Mouse (Mus musculus) kidney, embryonic 15.5 days (tissue): ENCODE measurements around the gene Aak1. TPM values are rescaled to one million over a fixed set of nuclear protein-coding genes. Genes with fewer than 3 reads are reported as not detected.

Experiments
- ATAC-seq: fragments of 200-750 bp; cut with Nextera tagmentation; replicated peaks from 2 replicates; pipeline ENCODE4 v1.8.0; 2017; ENCODE audit warnings: moderate TSS enrichment; ENCODE audit not compliant: low FRiP score
- H3K27ac ChIP-seq: fragments of 300-500 bp; sonication (generic); 2 replicates; pipeline ENCODE4 v1.5.1; 2015; ENCODE audit warnings: mild to moderate bottlenecking, inconsistent platforms
- H3K27me3 ChIP-seq: fragments of 300-500 bp; sonication (generic); 2 replicates; pipeline ENCODE4 v1.6.1; 2015; ENCODE audit warnings: inconsistent platforms
- H3K36me3 ChIP-seq: fragments of 300-500 bp; sonication (generic); 2 replicates; pipeline ENCODE4 v1.6.1; 2015; ENCODE audit warnings: inconsistent platforms
- H3K4me1 ChIP-seq: fragments of 300-500 bp; sonication (generic); 2 replicates; pipeline ENCODE4 v1.6.1; 2015; ENCODE audit warnings: inconsistent platforms
- H3K4me2 ChIP-seq: fragments of 300-500 bp; sonication (generic); 2 replicates; pipeline ENCODE4 v1.6.1; 2015; ENCODE audit warnings: moderate library complexity, mild to moderate bottlenecking, inconsistent platforms
- H3K4me3 ChIP-seq: fragments of 300-500 bp; sonication (generic); replicated peaks from 2 replicates; pipeline ENCODE4 v1.5.1; 2015; ENCODE audit warnings: mild to moderate bottlenecking, inconsistent platforms
- H3K9ac ChIP-seq: fragments of 300-500 bp; sonication (generic); 2 replicates; pipeline ENCODE4 v1.6.1; 2015; ENCODE audit warnings: mild to moderate bottlenecking, inconsistent platforms
- H3K9me3 ChIP-seq: fragments of 300-500 bp; sonication (generic); replicated peaks from 2 replicates; pipeline ENCODE4 v1.6.1; 2016; ENCODE audit warnings: inconsistent platforms
- WGBS: fragments of 180-500 bp; shearing (Covaris S2); methylation state at CpG from one replicate; pipeline ENCODE4 v1.1.7; 2015; ENCODE audit warnings: mixed read lengths; 5-methylcytosine and 5-hydroxymethylcytosine counted together
- polyA plus RNA-seq: library from polyadenylated mRNA; unstranded; fragments of >200 nt; fragmentation: Nextera tagmentation; extraction: Ambion mirVana; gene quantifications from 2 replicates; pipeline ENCODE4 v1.2.1, GENCODE M21; 2015

Gene Aak1
- polyA plus RNA-seq, 1 experiment from 2014 or later, result 13.5 TPM

DNA sequence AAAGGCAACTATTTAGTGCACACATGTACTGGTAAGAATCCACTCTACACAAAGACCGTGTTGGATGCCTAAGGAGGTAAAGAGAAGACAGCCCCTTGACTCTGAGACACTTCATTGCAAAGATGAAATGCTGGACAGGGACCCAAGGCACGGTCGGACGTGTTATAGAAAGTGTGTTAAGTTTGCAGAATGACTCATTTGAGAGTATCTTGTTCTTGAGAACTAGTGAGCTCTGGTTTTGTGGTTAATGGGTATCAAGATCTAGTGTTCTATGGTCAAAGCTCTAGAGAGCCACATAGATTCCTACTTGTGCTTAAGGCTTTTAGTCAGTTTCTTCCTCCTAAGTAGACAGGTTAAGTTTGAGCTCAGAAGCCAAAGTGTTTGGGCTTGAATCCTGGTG, 2.9 kb upstream of the Aak1 start:
- H3K4me1 ChIP-seq, result peaks cover 24% of the 10 kb centered on the region
- WGBS, result 95% methylated on average over 4 of the region's 4 CpGs
- H3K9ac ChIP-seq, result no peak overlapping the region
- H3K36me3 ChIP-seq, result no peaks in the 10 kb centered on the region
- no peak for ATAC-seq
- H3K27ac ChIP-seq, result no peak overlapping the region
- H3K27me3 ChIP-seq, result no peaks in the 10 kb centered on the region
- H3K9me3 ChIP-seq, result no peaks in the 10 kb centered on the region
- H3K4me3 ChIP-seq, result no peak overlapping the region
- H3K4me2 ChIP-seq, result no peak overlapping the region

DNA sequence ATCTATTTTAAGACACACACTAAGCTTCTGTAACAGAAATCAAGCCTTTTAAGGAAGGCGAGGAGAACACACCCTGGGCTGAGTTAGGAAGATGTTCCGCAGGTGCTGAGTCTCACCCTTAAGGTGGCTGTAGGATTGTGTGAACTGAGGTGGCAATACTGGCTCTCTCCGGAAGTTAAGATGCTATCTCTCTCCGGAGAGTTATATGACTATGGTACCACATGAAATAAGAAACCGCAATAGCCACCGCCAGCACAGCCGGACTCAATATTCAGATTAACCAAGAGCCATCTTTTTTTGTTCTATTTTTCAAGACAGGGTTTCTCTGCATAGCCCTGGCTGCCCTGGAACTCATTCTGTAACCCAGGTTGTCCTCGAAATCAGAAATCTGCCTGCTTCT, 1.5 kb upstream of the Aak1 start:
- H3K9me3 ChIP-seq, result no peaks in the 10 kb centered on the region
- H3K27me3 ChIP-seq, result no peaks in the 10 kb centered on the region
- H3K36me3 ChIP-seq, result no peaks in the 10 kb centered on the region
- H3K27ac ChIP-seq, result no peak overlapping the region
- peaks cover 34% of the 10 kb centered on the region for H3K4me1 ChIP-seq
- no peak overlapping the region for H3K9ac ChIP-seq
- WGBS, result 88% methylated on average over 8 of the region's 8 CpGs
- peak overlapping the region; percentile 77 for H3K4me3 ChIP-seq
- ATAC-seq, result no peak
- H3K4me2 ChIP-seq, result peak overlapping the region; percentile 73

DNA sequence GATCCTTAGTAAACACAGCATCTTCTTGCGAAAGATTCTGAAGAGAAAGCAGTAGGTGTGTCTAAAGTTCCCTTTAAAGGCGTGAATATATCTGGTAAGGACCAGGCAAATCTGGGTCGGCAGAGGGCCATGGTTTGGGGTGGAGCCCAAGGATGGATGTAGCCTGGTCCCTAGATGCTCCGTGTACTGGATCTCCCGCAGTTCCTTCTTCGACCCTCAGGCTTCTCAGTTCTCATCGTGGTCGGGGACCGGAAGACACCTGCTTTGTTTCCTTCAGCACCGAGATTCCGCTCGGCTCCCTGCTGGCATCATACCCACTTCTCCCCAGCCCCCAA, 770 bp upstream of the Aak1 start:
- under 1% methylated on average over 12 of the region's 12 CpGs for WGBS
- peak overlapping the region; percentile 77 for H3K4me3 ChIP-seq
- H3K4me2 ChIP-seq, result peak overlapping the region; percentile 73
- no peaks in the 10 kb centered on the region for H3K27me3 ChIP-seq
- H3K27ac ChIP-seq, result peak overlapping the region; percentile 98
- H3K9me3 ChIP-seq, result no peaks in the 10 kb centered on the region
- peaks cover 34% of the 10 kb centered on the region for H3K4me1 ChIP-seq
- H3K9ac ChIP-seq, result peak overlapping the region; percentile 85
- peak; percentile 30 for ATAC-seq
- H3K36me3 ChIP-seq, result peaks cover under 1% of the 10 kb centered on the region; the same call in 1 of the 2 replicates

DNA sequence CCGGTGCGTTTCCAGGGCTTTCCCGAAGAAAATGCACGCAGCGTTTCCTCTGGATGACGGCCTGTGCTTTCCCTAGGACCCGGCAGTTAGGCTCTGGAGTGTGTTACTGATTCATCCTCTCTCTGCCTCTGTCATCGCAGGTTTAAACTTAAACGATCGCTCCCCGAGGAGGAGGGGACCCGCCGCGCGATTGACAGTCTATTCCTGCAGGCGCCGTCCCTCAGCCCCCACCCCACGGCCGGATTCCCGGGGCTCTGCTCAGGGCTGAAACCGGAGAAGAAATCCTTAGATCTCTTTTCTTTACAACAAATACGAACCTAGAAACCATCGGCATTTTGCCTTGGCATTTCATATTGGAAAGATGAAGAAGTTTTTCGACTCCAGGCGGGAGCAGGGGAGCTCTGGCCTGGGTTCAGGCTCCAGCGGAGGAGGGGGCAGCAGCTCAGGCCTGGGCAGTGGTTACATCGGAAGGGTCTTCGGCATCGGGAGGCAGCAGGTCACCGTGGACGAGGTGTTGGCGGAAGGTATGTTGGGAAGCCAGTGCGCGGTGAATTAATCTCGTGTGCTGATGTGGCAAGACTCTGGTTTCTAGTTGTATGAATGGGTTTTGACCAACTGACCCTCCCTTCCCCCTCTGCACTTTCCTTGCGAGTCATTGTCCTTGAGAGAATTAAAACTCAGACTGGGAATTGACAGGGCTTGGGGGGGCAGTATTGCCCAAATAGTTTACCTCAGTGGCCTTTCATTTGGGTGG, 552 bp downstream of the Aak1 start:
- no peaks in the 10 kb centered on the region for H3K9me3 ChIP-seq
- H3K9ac ChIP-seq, result peak overlapping the region; percentile 85
- peak overlapping the region; percentile 77 for H3K4me3 ChIP-seq
- ATAC-seq, result peak; percentile 67
- no peaks in the 10 kb centered on the region for H3K27me3 ChIP-seq
- under 1% methylated on average over 36 of the region's 36 CpGs for WGBS
- peaks cover 34% of the 10 kb centered on the region for H3K4me1 ChIP-seq
- H3K4me2 ChIP-seq, result peak overlapping the region; percentile 73
- peak overlapping the region; percentile 98 for H3K27ac ChIP-seq
- peaks cover 12% of the 10 kb centered on the region for H3K36me3 ChIP-seq

DNA sequence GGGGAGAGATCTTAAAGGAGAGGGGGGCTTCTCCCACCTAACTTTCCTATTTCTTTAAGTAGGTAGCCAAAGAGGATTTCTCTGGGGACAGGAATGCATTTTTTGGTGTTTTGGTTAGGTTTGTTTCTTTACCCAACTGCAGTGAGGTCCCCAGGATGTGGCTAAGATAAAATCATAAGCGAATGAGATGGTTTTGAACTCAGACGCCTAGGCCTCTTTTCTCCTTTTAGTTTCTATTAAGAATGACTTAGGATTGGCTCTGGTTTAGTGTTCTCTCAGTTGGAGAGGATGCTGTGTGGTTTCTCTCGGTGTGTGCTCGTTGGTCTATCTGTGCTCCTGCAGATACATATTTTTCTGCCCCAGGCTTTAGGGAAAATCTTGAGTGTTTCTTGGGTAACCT, 1.3 kb downstream of the Aak1 start:
- WGBS, result 22% methylated on average over 4 of the region's 4 CpGs
- ATAC-seq, result no peak
- peak overlapping the region; percentile 73 for H3K4me2 ChIP-seq
- H3K4me1 ChIP-seq, result peaks cover 34% of the 10 kb centered on the region
- peaks cover 15% of the 10 kb centered on the region for H3K36me3 ChIP-seq
- peak overlapping the region; percentile 98 for H3K27ac ChIP-seq
- H3K9me3 ChIP-seq, result no peaks in the 10 kb centered on the region
- peak overlapping the region; percentile 85 for H3K9ac ChIP-seq
- no peaks in the 10 kb centered on the region for H3K27me3 ChIP-seq
- peak overlapping the region; percentile 77 for H3K4me3 ChIP-seq

DNA sequence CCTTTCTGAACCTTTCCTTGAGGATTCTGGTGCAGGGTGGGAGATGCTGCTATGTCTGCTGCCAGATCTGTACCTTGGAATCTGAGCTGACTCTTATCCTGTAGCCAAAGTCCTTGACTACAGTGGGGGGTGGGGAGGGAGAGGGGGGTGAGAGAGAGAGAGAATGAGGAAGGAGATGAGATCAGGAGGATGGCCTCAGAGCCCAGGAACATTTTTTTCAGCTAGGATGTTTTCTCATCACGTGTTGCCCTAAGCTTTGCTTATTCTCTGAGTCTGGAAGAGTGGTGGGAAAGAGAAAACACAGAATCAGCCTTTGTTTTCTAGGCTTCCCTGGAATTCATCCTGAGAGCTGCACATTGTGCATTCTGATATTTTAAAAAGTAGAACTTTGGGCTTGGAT, 2.2 kb downstream of the Aak1 start:
- no peak overlapping the region for H3K9ac ChIP-seq
- no peak for ATAC-seq
- peak overlapping the region; percentile 77 for H3K4me3 ChIP-seq
- H3K27ac ChIP-seq, result no peak overlapping the region
- no peaks in the 10 kb centered on the region for H3K9me3 ChIP-seq
- 10% methylated on average over 1 of the region's 1 CpGs for WGBS
- H3K4me1 ChIP-seq, result peaks cover 34% of the 10 kb centered on the region
- peaks cover 22% of the 10 kb centered on the region for H3K36me3 ChIP-seq
- H3K4me2 ChIP-seq, result peak overlapping the region; percentile 73
- H3K27me3 ChIP-seq, result no peaks in the 10 kb centered on the region

DNA sequence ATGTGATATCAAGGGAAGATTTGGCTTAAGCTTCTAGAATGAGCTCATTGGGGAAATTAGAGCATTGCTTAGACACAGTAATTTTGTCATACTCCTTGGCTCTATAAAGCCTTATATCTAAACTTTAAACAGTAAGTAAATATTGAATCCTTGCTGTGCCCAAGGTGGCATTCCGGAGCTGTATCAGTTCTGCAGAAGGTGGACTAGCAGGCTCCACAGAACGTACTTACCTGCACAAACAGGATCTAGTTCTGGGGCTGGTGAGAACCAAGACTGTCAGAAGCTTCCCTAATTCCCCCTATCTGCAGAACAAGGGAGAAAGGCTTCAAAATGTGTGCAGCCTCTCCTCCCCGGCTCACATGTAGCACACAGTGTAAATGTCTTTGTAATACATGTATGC, 4.6 kb downstream of the Aak1 start:
- no peak for ATAC-seq
- WGBS, result 88% methylated on average over 3 of the region's 3 CpGs
- Histone ChIP-seq H3K9me3 (no peaks in the 10 kb centered on the region), H3K4me1 (peaks cover 22% of the 10 kb centered on the region), H3K36me3 (peaks cover 31% of the 10 kb centered on the region), H3K4me2 (no peak overlapping the region), H3K4me3 (no peak overlapping the region), H3K27ac (no peak overlapping the region), H3K9ac (no peak overlapping the region), H3K27me3 (no peaks in the 10 kb centered on the region)

DNA sequence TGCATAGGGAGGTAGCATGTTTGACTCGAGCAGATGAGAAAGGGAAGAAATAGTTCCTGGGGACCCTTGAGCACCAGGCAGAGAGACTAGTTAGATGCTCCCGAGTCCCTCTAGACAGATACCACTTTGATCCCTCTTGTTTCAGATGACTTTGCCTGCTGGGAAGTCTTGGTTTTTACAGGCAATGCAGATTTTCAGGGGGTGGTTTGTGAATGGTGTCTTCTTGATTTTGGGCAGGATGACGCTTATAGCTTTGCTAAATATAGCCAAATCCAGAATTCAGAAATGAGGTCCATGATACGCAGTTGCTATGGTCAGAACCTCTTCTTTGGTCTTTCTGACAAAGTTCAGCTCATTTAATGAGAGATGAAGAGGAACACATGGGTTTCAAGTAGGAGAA, 5.6 kb downstream of the Aak1 start:
- WGBS, result 88% methylated on average over 4 of the region's 4 CpGs
- no peak for ATAC-seq

DNA sequence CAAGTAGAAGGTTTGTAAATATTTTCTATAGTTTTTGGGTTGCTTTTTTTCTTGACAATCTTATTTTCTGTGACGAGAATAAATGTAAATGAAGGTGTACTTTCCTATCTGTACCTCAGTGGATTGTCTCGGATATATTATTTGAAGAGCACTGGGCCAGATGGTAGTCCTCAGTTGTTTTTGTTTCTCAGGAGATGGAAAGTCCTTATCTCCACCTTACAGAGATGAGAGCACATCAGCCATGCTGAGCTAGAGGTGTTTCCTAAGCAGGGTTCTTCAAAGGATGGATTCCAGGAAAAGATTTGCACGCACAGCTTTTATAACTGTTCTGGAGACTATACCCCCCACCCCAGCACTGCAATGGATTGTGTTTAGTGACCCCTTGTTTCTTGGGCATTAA, 9.3 kb downstream of the Aak1 start:
- Histone ChIP-seq H3K4me3 (no peak overlapping the region), H3K4me1 (0 out of 2 replicates have a peak, but pooled peaks cover 4% of the 10 kb centered on the region), H3K36me3 (peaks cover 63% of the 10 kb centered on the region), H3K27me3 (no peaks in the 10 kb centered on the region), H3K4me2 (no peak overlapping the region), H3K9me3 (no peaks in the 10 kb centered on the region), H3K27ac (no peak overlapping the region), H3K9ac (no peak overlapping the region)
- 86% methylated on average over 3 of the region's 3 CpGs for WGBS
- no peak for ATAC-seq

More for the DNA sequence above, 5.6 kb downstream of the Aak1 start:
- no peaks in the 10 kb centered on the region for H3K9me3 ChIP-seq
- no peak overlapping the region for H3K4me3 ChIP-seq
- no peak overlapping the region for H3K4me2 ChIP-seq
- H3K9ac ChIP-seq, result no peak overlapping the region
- peaks cover 22% of the 10 kb centered on the region for H3K4me1 ChIP-seq
- no peak overlapping the region for H3K27ac ChIP-seq
- H3K27me3 ChIP-seq, result no peaks in the 10 kb centered on the region
- peaks cover 39% of the 10 kb centered on the region for H3K36me3 ChIP-seq

DNA sequence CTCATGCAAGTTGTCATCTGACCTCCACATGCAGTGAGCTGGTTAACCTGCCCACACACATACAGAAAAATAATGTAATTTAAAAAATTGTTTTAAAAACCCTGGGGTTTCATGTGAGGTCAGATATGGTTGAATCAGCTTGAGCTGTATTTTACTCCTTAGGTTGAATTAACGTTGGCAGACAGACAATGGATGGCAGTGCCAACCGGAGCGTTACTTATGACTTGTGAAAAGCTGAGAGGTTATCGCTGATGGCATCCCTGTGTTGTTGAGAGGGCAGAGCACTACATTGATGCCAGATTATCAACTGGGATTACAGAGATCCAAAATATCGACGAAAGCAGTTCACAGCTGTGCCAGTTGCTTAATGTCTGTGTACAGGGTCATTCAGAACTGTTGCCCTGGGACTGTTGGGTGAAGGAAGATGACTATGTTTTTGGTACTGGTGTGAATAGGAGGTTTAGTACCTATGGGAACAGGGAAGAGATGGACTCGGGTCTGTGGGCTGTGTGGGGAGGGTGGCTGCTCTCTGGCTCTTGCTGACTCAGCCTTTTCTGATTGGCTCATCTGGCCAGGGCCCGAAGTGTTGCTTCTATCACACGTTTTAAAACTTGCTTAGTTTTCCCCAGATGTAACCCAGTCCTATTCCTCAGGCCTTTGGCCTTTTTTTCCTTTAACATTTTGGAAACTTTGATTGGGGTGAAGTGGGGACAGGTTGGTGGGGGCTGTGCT, 11.6 kb downstream of the Aak1 start:
- Histone ChIP-seq H3K4me1 (0 out of 2 replicates have a peak, but pooled peaks cover 4% of the 10 kb centered on the region), H3K36me3 (peaks cover 50% of the 10 kb centered on the region), H3K4me2 (no peak overlapping the region), H3K4me3 (no peak overlapping the region), H3K27ac (no peak overlapping the region), H3K9me3 (no peaks in the 10 kb centered on the region), H3K27me3 (no peaks in the 10 kb centered on the region), H3K9ac (no peak overlapping the region)
- 81% methylated on average over 9 of the region's 9 CpGs for WGBS
- no peak for ATAC-seq

DNA sequence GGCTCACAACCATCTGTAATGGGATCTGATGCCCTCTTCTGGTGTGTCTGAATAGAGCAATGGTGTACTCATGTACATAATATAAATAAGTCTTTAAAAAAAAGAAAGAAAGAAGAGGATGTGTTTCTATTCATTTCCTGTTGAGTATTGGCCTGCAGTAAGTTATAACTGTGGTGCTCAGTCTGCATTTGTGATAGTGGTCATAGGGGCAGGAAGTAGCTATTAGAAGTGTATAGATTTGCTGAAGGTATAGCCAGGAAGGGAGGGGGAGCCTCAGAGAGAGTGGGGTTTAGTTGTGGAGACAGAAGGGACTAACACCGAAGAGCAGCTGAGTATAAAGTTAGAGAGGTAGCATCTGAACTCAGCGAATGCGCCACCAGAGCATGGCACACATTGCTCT, 15.0 kb downstream of the Aak1 start:
- ATAC-seq, result no peak

DNA sequence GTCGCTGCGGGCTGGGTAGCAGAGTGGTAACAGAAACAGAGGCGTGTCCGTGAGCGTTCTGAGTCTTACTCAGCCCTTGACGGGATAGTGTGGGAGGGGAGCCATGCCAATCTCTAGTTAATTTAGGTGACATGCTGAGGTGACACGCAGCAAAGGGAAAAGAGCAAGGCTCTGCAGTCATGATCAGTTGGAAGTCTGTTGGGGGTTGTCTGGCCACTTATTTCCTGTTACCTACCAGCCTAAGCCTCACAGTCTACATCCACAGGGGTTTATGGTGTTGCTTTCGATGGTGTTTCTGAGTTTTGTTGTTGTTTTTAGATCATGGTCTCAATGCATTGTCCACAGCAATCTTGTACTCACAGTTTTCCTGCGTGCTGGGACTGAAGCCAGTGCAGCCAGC, 21.0 kb downstream of the Aak1 start:
- H3K9me3 ChIP-seq, result no peaks in the 10 kb centered on the region
- H3K4me1 ChIP-seq, result peaks cover 22% of the 10 kb centered on the region
- H3K9ac ChIP-seq, result no peak overlapping the region
- H3K4me2 ChIP-seq, result no peak overlapping the region
- H3K27ac ChIP-seq, result no peak overlapping the region
- no peaks in the 10 kb centered on the region for H3K27me3 ChIP-seq
- H3K4me3 ChIP-seq, result no peak overlapping the region
- peaks cover 4% of the 10 kb centered on the region; the same call in 1 of the 2 replicates for H3K36me3 ChIP-seq
- no peak for ATAC-seq
- 80% methylated on average over 9 of the region's 9 CpGs for WGBS

More for the DNA sequence above, 15.0 kb downstream of the Aak1 start:
- no peak overlapping the region for H3K4me3 ChIP-seq
- no peak overlapping the region for H3K9ac ChIP-seq
- 93% methylated on average over 3 of the region's 3 CpGs for WGBS
- no peak overlapping the region for H3K4me2 ChIP-seq
- H3K27me3 ChIP-seq, result no peaks in the 10 kb centered on the region
- H3K4me1 ChIP-seq, result peaks cover 23% of the 10 kb centered on the region
- peaks cover 33% of the 10 kb centered on the region for H3K36me3 ChIP-seq
- H3K27ac ChIP-seq, result no peak overlapping the region
- H3K9me3 ChIP-seq, result no peaks in the 10 kb centered on the region
